Mouse (Mus musculus) myocyte (in vitro differentiated cells): ENCODE measurements around the gene Rgs11.

Experiments
- CEBPB ChIP-seq: IDR thresholded peaks from 2 replicates; pipeline ENCODE4 v1.6.1; 2011; ENCODE audit warnings: mild to moderate bottlenecking, moderate library complexity; ENCODE audit not compliant: poor library complexity, insufficient read depth, severe bottlenecking
- MAX ChIP-seq: IDR thresholded peaks from one replicate; pipeline ENCODE4 v1.6.1; 2011; ENCODE audit warnings: low read depth, mild to moderate bottlenecking, control low read depth
- MYOG ChIP-seq, 3 experiments: IDR thresholded peaks; one replicate each; pipeline ENCODE4 v1.6.1; 2011; ENCODE audit warnings: control low read depth in 2 of 3, low read depth in 2 of 3, mild to moderate bottlenecking in 2 of 3; ENCODE audit not compliant: insufficient read length in 2 of 3, control insufficient read depth in 1 of 3, insufficient read depth in 1 of 3
- POLR2A ChIP-seq: IDR thresholded peaks from one replicate; pipeline ENCODE4 v1.6.1; 2011; ENCODE audit warnings: low read depth, mild to moderate bottlenecking, control low read depth, moderate library complexity; ENCODE audit not compliant: insufficient read length
- TCF12 ChIP-seq: IDR thresholded peaks from one replicate; pipeline ENCODE4 v1.6.1; 2011; ENCODE audit warnings: mild to moderate bottlenecking, control low read depth; ENCODE audit not compliant: poor library complexity, insufficient read depth, severe bottlenecking
- TCF3 ChIP-seq: IDR thresholded peaks from one replicate; pipeline ENCODE4 v1.6.1; 2011; ENCODE audit warnings: low read depth, control low read depth; ENCODE audit not compliant: insufficient read length
- USF1 ChIP-seq: IDR thresholded peaks from one replicate; pipeline ENCODE4 v1.6.1; 2011; ENCODE audit warnings: low read depth, mild to moderate bottlenecking, control low read depth, moderate library complexity

- TF ChIP-seq POLR2A, result no peak
- TF ChIP-seq MAX, result no peak
- no peak for TF ChIP-seq CEBPB
- peak; percentile 18 for TF ChIP-seq TCF3
- no peak for TF ChIP-seq USF1
- TF ChIP-seq MYOG (IDR thresholded peaks at IDR 0.05; ENCODE audit: control insufficient read depth in 1 of 3, insufficient read depth in 1 of 3, insufficient read length in 2 of 3, low read depth in 2 of 3), result peak in 2 of 3 experiments; percentile 26 to 63
- no peak for TF ChIP-seq TCF12
These were observed 22.4 kb downstream of the Rgs11 start for GRCm38 (mm10) chr17:26225150-26225549.
